Mouse (Mus musculus) left cerebral cortex, adult 2 months (tissue): ENCODE data around the gene Taf1d. TPM values are rescaled to one million over a fixed set of nuclear protein-coding genes. Genes with fewer than 3 reads are reported as not detected.

Experiments
- DNase-seq, 2 experiments: peaks; one replicate each; pipeline ENCODE4 v3.0.0; 2021 to 2022; ENCODE audit warnings: low spot score in 2 of 2, mixed read lengths in 1 of 2; ENCODE audit errors: extremely low spot score in 1 of 2
- H3K27ac ChIP-seq: fragments of 200-600 bp; 2 replicates; pipeline ENCODE4 v1.8.1; 2022
- H3K4me3 ChIP-seq: fragments of 200-600 bp; 2 replicates; pipeline ENCODE4 v1.8.1; 2022
- CTCF ChIP-seq: fragments of 200-600 bp; IDR thresholded peaks from 2 replicates; pipeline ENCODE4 v1.8.1; 2022; ENCODE audit warnings: antibody characterized with exemption, mild to moderate bottlenecking, moderate library complexity
- intact Hi-C: fragments of 180-260 bp; cut with DNase I; formaldehyde crosslinking; loops from one replicate; pipeline ENCODE4 v1.15.1; 2025
- long read RNA-seq, 2 experiments: library from polyadenylated mRNA; stranded (forward); transcript quantifications; one replicate each; pipeline ENCODE4 v2.0.0; 2021; ENCODE audit warnings: borderline mapping rate in 2 of 2
- total RNA-seq, 2 experiments: library from RNA; stranded (reverse); gene quantifications; 2 replicates each; pipeline ENCODE4 v1.2.3; 2021

Gene Taf1d
- 10 to 100 TPM; 30.7 to 33.5 TPM for total RNA-seq
- long read RNA-seq, experiment 1, partial matches to known transcripts, result 1 of 13 reads
- long read RNA-seq, experiment 1, other reads (novel, unspliced or antisense), result 11 of 13 reads
- long read RNA-seq, experiment 2, partial matches to known transcripts, result 2 of 11 reads
- long read RNA-seq, experiment 2, other reads (novel, unspliced or antisense), result 7 of 11 reads

- peak; percentile 95 to 97 for DNase-seq
- peak within 1 kb of the TSS; percentile 98 for H3K4me3 ChIP-seq
- H3K27ac ChIP-seq, result peak within 1 kb of the TSS; percentile 92
- TF ChIP-seq CTCF, result no peak
- intact Hi-C loops, result loop anchor here (2.0 kb wide), 1 partner anchor 27 kb away; the partner anchor contains the start of gene Med17
Measured at GRCm38 (mm10) chr9:15305503-15306397, at the start of gene Taf1d. Gene Taf1d, plus strand, starts transcription at chr9:15306214.

GRCm38 (mm10) chr9:15256214-15256613, 49.8 kb upstream of the Taf1d start:
- Histone ChIP-seq H3K27ac (no peak overlapping the region), H3K4me3 (no peak overlapping the region)
- DNase-seq, result no peak
- intact Hi-C loops, result no loop called here
- no peak for TF ChIP-seq CTCF

- Histone ChIP-seq H3K27ac (no peak overlapping the region), H3K4me3 (no peak overlapping the region)
- DNase-seq, result no peak
- intact Hi-C loops, result no loop called here
- TF ChIP-seq CTCF, result no peak
Measured at GRCm38 (mm10) chr9:15261980-15262379, 44.0 kb upstream of the Taf1d start.

GRCm38 (mm10) chr9:15263487-15263886, 42.5 kb upstream of the Taf1d start:
- DNase-seq, result no peak
- no peak for TF ChIP-seq CTCF
- H3K27ac ChIP-seq, result no peak overlapping the region
- no peak overlapping the region for H3K4me3 ChIP-seq
- intact Hi-C loops, result no loop called here

- no peak for DNase-seq
- TF ChIP-seq CTCF, result no peak
- intact Hi-C loops, result no loop called here
Measured at GRCm38 (mm10) chr9:15273981-15274380, 32.0 kb upstream of the Taf1d start.

GRCm38 (mm10) chr9:15276855-15277254, 29.2 kb upstream of the Taf1d start:
- H3K4me3 ChIP-seq, result no peak overlapping the region
- no peak overlapping the region for H3K27ac ChIP-seq
- intact Hi-C loops, result no loop called here
- no peak for DNase-seq
- no peak for TF ChIP-seq CTCF

More at GRCm38 (mm10) chr9:15273981-15274380, 32.0 kb upstream of the Taf1d start:
- Histone ChIP-seq H3K4me3 (no peak overlapping the region), H3K27ac (no peak overlapping the region)

- no peak for TF ChIP-seq CTCF
- intact Hi-C loops, result loop anchor here (2.0 kb wide), 1 partner anchor 28 kb away; the partner anchor contains the start of genes 4931406C07Rik and Taf1d
- no peak for DNase-seq
- no peak overlapping the region for H3K27ac ChIP-seq
- H3K4me3 ChIP-seq, result no peak overlapping the region
Measured at GRCm38 (mm10) chr9:15278343-15278742, 27.7 kb upstream of the Taf1d start.

- intact Hi-C loops, result loop anchor here (2.0 kb wide), 1 partner anchor 28 kb away; the partner anchor contains the start of genes 4931406C07Rik and Taf1d
- peak overlapping the region; percentile 90 for H3K27ac ChIP-seq
- no peak for DNase-seq
- H3K4me3 ChIP-seq, result peak overlapping the region; percentile 74
- no peak for TF ChIP-seq CTCF
Measured at GRCm38 (mm10) chr9:15279139-15279648, 26.8 kb upstream of the Taf1d start.

GRCm38 (mm10) chr9:15279649-15280490, 26.1 kb upstream of the Taf1d start, which contains the start of gene Med17:
Gene Med17, minus strand, starts transcription at chr9:15279931.
- intact Hi-C loops, result loop anchor here (2.0 kb wide), 1 partner anchor 27 kb away; the partner anchor contains the start of genes 4931406C07Rik and Taf1d
- peak; percentile 93 to 95 for DNase-seq
- Histone ChIP-seq H3K27ac (peak within 1 kb of the TSS; percentile 90), H3K4me3 (peak within 1 kb of the TSS; percentile 74)
- no peak; the same call in 1 of the 2 replicates for TF ChIP-seq CTCF

- peak overlapping the region; percentile 74 for H3K4me3 ChIP-seq
- intact Hi-C loops, result no loop called here
- H3K27ac ChIP-seq, result peak overlapping the region; percentile 90
- no peak for TF ChIP-seq CTCF
- DNase-seq, result no peak
Measured at GRCm38 (mm10) chr9:15280491-15280879, 25.5 kb upstream of the Taf1d start.

GRCm38 (mm10) chr9:15285443-15285842, 20.6 kb upstream of the Taf1d start:
- H3K27ac ChIP-seq, result no peak overlapping the region
- peak; percentile 27 for TF ChIP-seq CTCF
- DNase-seq, result no peak
- H3K4me3 ChIP-seq, result no peak overlapping the region
- intact Hi-C loops, result no loop called here
